Mouse (Mus musculus): ENCODE data around the gene Naglu.

- TF ChIP-seq CTCF (IDR thresholded peaks at IDR 0.05; ENCODE audit: control insufficient read depth, insufficient read depth, insufficient read length), result no peak
- TF ChIP-seq MAX (IDR thresholded peaks at IDR 0.05), result no peak
- TF ChIP-seq MYOD1 (IDR thresholded peaks at IDR 0.05; ENCODE audit: control insufficient read depth, insufficient read length, low read depth), result no peak
- no peak for TF ChIP-seq CEBPB (IDR thresholded peaks at IDR 0.05; ENCODE audit: low read depth)
Observed at GRCm38 (mm10) chr11:101070987-101071386, 1.2 kb downstream of the Naglu start.

All from C2C12 (cell line).